Mouse (Mus musculus) brain, embryonic 14.5 days (tissue): ENCODE data around the gene Elovl5.

ENCODE experiments used
- CTCF ChIP-seq: fragments of 200-500 bp; IDR thresholded peaks from 2 replicates; pipeline ENCODE4 v1.5.1; 2012; ENCODE audit warnings: inconsistent platforms, mild to moderate bottlenecking, moderate library complexity, borderline replicate concordance; ENCODE audit not compliant: insufficient read depth, insufficient read length; ENCODE audit errors: extremely low read depth
- POLR2A ChIP-seq: fragments of 200-500 bp; IDR thresholded peaks from 2 replicates; pipeline ENCODE4 v1.6.1; 2012; ENCODE audit warnings: mild to moderate bottlenecking, inconsistent platforms, borderline replicate concordance; ENCODE audit not compliant: poor library complexity, insufficient read depth, insufficient read length, severe bottlenecking; ENCODE audit errors: extremely low read depth

DNA sequence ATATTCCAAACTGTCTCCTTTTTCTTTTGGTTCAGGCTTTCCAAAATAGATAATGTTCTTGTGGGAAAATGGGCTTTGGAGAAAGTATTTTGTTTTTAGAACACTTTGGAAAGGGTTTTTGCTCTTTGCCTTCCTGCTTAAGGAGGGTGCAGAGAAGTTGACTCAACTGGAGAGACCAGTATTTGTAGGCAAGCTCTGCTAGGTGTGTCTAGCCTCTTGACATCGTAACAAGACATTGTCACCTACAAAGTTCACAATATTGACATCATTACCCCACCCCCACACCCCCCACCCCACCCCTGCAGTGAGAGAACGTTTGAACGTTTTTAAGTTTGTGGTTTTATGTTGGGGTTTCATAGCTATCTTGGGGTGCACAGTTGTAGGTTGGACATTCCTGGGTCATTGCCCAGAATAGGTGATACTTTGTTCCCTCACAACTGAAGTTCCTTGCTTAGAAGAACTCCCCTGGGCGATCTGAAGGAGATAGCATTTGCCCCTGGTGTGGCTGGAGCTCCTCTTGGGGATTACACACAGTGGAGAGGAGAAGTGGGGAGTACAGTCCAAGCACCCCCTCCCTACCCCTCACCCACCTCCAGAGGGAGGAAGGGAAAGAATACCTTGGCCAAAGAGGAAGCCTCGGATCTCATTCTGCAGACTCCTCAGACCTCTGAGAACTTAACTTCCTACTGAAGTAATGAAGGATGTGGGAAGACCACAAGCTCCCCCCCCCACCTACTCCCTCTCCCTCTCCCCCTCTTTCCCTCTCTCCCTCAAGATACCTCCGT is 48.8 kb downstream of the Elovl5 start:
- TF ChIP-seq POLR2A (no peak), CTCF (no peak)
